Mouse (Mus musculus): ENCODE measurements around the gene Agfg2. TPM values are rescaled to one million over a fixed set of nuclear protein-coding genes. Genes with fewer than 3 reads are reported as not detected.
"Not testable (repeated sequence)": the region's sequence is repeated elsewhere in the genome, so short reads cannot be mapped to it uniquely, and the experiment has no call there.

Agfg2 gene
- 18.1 and 23.1 TPM in 2 replicates for polyA plus RNA-seq (2015; fragmentation: Nextera tagmentation; extraction: Ambion mirVana)

DNA sequence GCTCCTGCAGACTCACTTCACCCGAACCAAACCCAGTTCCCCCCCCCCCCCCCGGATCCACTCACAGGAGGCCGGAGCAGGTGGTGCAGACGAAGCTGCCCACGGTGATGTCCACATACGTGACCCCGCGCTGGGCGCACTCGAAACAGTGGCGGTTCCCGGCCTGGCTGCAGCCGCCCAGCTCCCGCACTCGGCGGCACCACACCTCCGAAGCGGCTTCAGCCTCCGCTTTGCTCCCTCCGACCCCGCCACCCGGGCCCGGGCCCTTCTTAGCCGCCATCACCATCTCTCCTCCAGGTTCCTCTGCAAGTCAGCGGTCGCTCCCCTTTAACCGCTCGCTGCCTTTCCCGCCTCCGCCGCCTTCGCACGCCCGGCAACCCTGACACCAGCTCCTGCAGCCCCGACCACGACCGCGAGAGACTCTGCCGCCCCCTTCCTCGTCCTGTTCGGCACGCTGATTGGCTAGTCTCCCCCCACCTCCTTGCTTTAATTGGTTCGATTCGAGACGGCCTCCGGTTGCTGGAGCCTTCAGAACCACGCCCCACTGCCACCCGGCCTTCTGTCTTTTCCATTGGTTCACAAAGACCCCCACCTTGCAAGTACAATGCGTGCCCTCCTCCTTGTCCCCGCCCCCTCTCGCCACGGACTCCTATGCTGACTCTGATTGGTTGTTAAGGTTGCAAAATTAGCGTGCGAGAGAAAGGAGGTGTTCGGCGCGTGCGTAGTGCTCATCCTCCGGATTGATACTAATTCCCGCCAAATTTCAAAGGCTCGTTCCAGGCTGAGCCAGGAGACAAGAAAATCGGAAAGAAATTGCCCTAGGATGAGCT lies at the start of gene Agfg2:
Gene Agfg2, minus strand, starts transcription at position 433 of the 830 bp plus-strand sequence.
- Histone ChIP-seq H3K36me3 (no peaks in the 10 kb centered on the region), H3K27ac (peak within 1 kb of the TSS; percentile 83), H3K27me3 (replicated peaks) (no peaks in the 10 kb centered on the region), H3K9me3 (no peaks in the 10 kb centered on the region), H3K4me3 (replicated peaks) (peak within 1 kb of the TSS; percentile 89), H3K4me2 (peak within 1 kb of the TSS; percentile 91), H3K4me1 (peaks cover 5% of the 10 kb centered on the region), H3K9ac (peak within 1 kb of the TSS; percentile 58)
- WGBS = under 1% methylated on average over 62 of the region's 62 CpGs
- peak; percentile 96 for ATAC-seq (ENCODE audit: insufficient read depth, low FRiP score, low read depth)

DNA sequence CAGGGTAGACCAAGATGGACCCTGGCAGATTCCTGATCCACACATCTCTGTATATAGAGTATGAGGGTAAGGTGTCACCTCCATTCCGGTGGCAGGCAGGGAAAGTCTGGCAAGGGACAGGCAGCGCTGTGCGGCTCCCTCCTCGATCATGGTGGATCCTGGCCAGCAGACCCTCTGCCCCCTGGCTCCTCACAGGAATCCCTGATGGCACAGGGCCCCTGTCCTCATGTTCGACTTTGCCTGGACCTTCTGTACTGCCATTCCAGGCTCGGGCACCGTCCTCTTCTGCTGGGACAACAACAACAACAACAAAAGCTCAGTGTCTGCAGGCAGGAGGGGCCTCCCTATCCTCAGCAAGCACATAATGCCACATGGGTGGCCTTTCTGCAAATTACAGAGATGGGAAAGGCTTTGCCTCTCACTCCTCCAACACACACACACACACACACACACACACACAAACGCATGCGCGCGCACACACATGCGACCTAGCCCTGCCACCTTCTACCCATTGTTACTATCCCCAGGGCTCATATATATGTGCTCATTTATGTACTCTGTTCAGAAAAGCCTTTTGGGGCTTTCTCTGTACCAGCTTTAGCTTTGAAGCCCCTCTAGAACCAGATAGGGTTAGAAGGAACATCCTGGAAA lies 49.2 kb upstream of the Agfg2 start:
- 86% methylated on average over 12 of the region's 12 CpGs for WGBS
- no peak overlapping the region for H3K9ac ChIP-seq

DNA sequence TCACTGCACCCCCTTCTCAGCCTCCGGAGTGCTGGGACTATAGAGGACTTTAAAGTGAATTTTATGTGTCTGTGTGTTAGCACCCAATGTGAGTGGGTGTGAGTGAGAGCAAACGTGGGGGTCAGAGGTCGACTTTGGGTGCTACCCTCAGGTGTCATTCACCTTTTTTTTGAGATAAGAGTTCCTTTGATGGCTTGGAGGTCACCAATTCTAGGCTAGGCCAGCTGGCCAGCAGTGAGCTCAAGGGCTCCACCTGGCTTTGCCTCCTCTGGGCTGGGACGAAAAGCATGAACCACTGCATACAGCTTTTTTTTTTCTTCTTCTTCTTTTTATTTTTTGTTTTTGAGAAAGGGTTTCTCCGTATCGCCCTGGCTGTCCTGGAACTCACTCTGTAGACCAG lies 42.2 kb upstream of the Agfg2 start:
- no peak overlapping the region for H3K27ac ChIP-seq

More for the DNA sequence above, 49.2 kb upstream of the Agfg2 start:
- 0 out of 2 replicates have a peak, but pooled peaks cover 8% of the 10 kb centered on the region for H3K4me1 ChIP-seq
- H3K4me3 ChIP-seq (replicated peaks) = no peak overlapping the region
- ATAC-seq (ENCODE audit: insufficient read depth, low FRiP score, low read depth) = no peak
- no peak overlapping the region for H3K4me2 ChIP-seq
- H3K36me3 ChIP-seq = peaks cover 7% of the 10 kb centered on the region
- H3K9me3 ChIP-seq = no peaks in the 10 kb centered on the region
- no peaks in the 10 kb centered on the region for H3K27me3 ChIP-seq (replicated peaks)
- no peak overlapping the region for H3K27ac ChIP-seq

DNA sequence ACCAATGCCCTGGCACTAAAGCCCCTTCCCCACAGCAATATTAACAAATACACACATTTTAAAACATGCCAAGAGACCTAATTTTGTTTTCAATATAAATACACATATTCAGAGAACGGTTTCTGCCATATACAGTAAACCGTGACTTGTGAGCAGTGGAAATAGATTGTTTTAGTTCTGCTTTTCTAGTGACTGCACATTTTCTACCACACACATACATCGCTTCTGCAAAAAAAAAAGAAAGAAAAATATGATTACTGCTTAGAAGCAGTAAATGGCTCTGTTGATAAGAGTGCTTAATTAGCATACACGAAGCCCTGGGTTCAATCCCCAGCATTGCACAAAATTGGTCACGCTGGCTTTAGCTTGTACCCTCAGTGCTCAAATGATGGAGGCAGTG lies 39.3 kb upstream of the Agfg2 start:
- WGBS = 75% methylated on average over 5 of the region's 5 CpGs
- H3K4me1 ChIP-seq = no peaks in the 10 kb centered on the region
- H3K27ac ChIP-seq = no peak overlapping the region
- no peaks in the 10 kb centered on the region for H3K9me3 ChIP-seq
- no peaks in the 10 kb centered on the region for H3K36me3 ChIP-seq
- H3K4me2 ChIP-seq = no peak overlapping the region
- H3K27me3 ChIP-seq (replicated peaks) = no peaks in the 10 kb centered on the region
- H3K9ac ChIP-seq = no peak overlapping the region
- ATAC-seq (ENCODE audit: insufficient read depth, low FRiP score, low read depth) = no peak
- no peak overlapping the region for H3K4me3 ChIP-seq (replicated peaks)

More for the DNA sequence above, 42.2 kb upstream of the Agfg2 start:
- Histone ChIP-seq H3K4me3 (replicated peaks) (no peak overlapping the region), H3K9me3 (no peaks in the 10 kb centered on the region), H3K36me3 (no peaks in the 10 kb centered on the region), H3K27me3 (replicated peaks) (no peaks in the 10 kb centered on the region), H3K4me1 (no peaks in the 10 kb centered on the region), H3K4me2 (no peak overlapping the region), H3K9ac (no peak overlapping the region)
- 60% methylated on average over 6 of the region's 6 CpGs for WGBS
- no peak for ATAC-seq (ENCODE audit: insufficient read depth, low FRiP score, low read depth)

DNA sequence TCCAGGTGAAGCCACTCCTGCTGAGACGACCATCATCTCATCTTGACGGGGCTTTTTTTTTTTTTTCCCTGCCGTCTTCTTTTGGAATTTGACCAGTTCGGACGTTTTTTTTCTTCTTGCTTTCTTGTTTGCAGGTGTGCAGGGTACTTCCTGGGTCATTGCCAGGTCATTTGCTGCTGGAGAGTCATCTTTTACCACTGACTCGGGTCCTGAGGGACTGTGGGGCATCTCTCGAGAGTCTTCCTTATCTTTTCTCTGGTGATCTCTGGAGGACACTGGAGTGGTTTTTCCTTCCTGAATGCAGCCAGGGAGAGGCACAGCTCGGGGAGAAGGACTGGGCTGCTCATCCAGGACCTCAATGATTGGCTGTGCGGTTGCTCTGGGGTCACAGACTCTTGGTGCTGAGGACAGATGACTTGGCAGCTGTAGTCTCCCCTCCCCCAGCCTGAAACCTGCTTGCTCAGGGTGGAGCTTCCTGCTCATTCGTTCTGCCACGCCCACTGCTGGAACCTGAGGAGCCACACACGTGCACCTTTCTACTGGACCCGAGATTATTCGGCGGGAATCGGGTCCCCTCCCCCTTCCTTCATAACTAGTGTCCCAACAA lies 36.1 kb upstream of the Agfg2 start:
- WGBS = 6% methylated on average over 11 of the region's 16 CpGs
- not testable (repeated sequence) for H3K27ac ChIP-seq; H3K9me3 ChIP-seq; H3K9ac ChIP-seq; H3K27me3 ChIP-seq (replicated peaks); H3K4me1 ChIP-seq; H3K36me3 ChIP-seq
- Histone ChIP-seq H3K4me3 (replicated peaks) (peak overlapping the region; percentile 23), H3K4me2 (peak overlapping the region; percentile 55)
- peak; percentile 53; the same call in 1 of the 2 replicates for ATAC-seq (ENCODE audit: insufficient read depth, low FRiP score, low read depth)

DNA sequence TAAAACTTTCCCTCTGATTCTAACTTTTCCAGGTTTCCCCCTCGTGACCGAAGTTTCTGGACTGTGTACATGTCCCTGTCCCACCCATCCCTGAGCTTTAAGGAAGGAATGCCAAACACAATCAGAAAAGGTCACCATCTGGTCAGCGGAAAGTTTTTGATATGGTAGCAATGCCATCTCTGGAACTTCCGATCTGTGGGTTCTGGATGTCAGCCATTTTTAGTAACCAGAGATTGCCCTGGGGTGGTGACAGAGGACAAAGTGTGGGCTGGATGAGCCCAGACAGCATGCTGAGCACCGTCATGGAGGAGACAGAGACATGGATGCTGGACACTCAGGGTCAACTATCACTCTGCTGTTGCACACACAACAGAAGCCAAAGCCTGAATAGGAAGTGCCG lies 34.6 kb upstream of the Agfg2 start:
- no peak for ATAC-seq (ENCODE audit: insufficient read depth, low FRiP score, low read depth)
- Histone ChIP-seq H3K4me1 (no peaks in the 10 kb centered on the region; the same call in 1 of the 2 replicates), H3K27me3 (replicated peaks) (no peaks in the 10 kb centered on the region), H3K9me3 (no peaks in the 10 kb centered on the region), H3K9ac (no peak overlapping the region), H3K36me3 (no peaks in the 10 kb centered on the region), H3K4me3 (replicated peaks) (no peak overlapping the region), H3K27ac (no peak overlapping the region), H3K4me2 (no peak overlapping the region)
- 81% methylated on average over 6 of the region's 6 CpGs for WGBS

DNA sequence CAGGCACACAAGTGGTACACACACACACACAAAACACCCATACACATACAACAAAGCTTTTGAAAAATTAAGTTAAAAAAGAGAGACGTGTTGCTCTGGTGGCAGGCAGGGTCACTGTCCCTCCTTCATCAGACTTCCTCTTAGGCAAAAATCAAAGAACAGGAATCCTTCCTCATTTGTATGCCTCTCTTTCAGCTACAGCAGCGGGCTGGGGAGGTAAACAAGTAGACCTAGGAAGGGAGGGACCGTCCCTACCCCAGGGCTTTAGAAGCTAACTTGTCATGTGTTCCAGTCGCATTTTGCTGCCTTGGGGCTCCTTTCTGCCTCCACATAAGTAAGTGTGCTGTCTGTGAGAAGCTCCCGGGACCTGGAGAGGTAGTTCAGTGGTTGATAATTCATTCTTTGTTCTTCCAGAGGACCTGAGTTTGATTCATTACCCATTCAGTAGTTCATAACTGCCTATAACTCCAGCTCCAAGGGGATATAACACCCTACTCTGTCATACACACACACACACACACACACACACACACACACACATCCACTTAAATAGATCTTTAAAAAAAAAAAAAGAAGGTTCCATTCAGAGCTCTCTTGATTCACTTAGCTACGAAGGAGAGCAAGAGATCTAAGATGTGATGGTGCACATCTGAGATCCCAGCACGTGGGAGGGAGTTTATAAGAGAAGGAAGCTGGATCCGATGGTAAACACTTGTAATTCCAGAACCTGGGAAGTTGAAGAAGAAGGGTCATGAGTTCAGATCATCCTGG lies 33.7 kb upstream of the Agfg2 start:
- Histone ChIP-seq H3K27ac (no peak overlapping the region), H3K36me3 (no peaks in the 10 kb centered on the region), H3K4me3 (replicated peaks) (no peak overlapping the region), H3K9ac (no peak overlapping the region), H3K4me1 (no peaks in the 10 kb centered on the region; the same call in 1 of the 2 replicates), H3K27me3 (replicated peaks) (no peaks in the 10 kb centered on the region), H3K4me2 (no peak overlapping the region), H3K9me3 (no peaks in the 10 kb centered on the region)
- 60% methylated on average over 8 of the region's 8 CpGs for WGBS
- no peak for ATAC-seq (ENCODE audit: insufficient read depth, low FRiP score, low read depth)

DNA sequence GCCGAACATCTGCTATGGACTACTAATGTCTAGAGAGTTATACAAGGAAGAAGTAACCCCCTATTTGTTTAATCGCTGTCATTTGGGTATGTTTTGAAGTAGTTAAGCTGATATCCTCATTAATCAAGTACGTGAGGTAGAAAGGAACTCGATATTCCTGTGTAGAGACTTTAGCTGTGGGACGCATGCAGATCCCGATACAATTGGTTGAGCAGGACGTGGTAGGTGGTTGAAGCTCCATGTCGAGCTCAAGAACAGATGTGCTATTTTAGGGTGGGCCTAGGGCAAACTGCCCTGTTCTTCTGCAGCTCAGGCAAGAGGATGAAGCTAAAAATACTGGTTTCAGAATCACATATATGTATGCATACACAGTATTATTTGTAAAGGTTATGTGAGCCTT lies 31.2 kb upstream of the Agfg2 start:
- 0 out of 2 replicates have a peak overlapping the region, but pooled peaks have one; percentile 5 for H3K4me2 ChIP-seq
- H3K9me3 ChIP-seq = no peaks in the 10 kb centered on the region
- H3K4me3 ChIP-seq (replicated peaks) = no peak overlapping the region
- H3K9ac ChIP-seq = no peak overlapping the region
- no peak for ATAC-seq (ENCODE audit: insufficient read depth, low FRiP score, low read depth)
- no peaks in the 10 kb centered on the region for H3K36me3 ChIP-seq
- no peaks in the 10 kb centered on the region for H3K27me3 ChIP-seq (replicated peaks)
- H3K27ac ChIP-seq = peak overlapping the region; percentile 28; the same call in 1 of the 2 replicates
- 50% methylated on average over 8 of the region's 8 CpGs for WGBS
- H3K4me1 ChIP-seq = no peaks in the 10 kb centered on the region; the same call in 1 of the 2 replicates

DNA sequence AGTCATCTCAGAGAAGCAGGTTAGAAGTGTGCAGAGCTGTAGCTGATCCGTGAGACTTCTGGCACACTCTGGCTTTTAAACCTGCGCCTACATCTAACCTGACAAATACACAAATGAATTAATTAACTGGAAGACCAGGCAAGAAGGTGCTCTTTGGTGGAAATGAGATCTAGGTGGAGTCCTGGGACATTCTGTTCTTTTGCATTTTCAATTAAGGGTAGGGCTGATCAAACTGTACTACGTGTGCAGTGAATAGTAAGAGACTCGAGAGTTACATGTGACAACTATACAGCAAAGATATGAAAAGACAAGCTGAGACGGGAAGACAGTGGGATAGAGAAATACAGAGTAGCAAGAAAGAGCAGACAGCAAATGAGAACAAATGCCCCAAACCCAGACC lies 28.9 kb upstream of the Agfg2 start:
- WGBS = 71% methylated on average over 5 of the region's 5 CpGs
- no peak overlapping the region for H3K4me2 ChIP-seq
- no peaks in the 10 kb centered on the region for H3K27me3 ChIP-seq (replicated peaks)
- H3K9me3 ChIP-seq = no peaks in the 10 kb centered on the region
- H3K4me3 ChIP-seq (replicated peaks) = no peak overlapping the region
- ATAC-seq (ENCODE audit: insufficient read depth, low FRiP score, low read depth) = no peak
- H3K27ac ChIP-seq = 0 out of 2 replicates have a peak overlapping the region, but pooled peaks have one; percentile 28
- H3K9ac ChIP-seq = no peak overlapping the region
- H3K36me3 ChIP-seq = no peaks in the 10 kb centered on the region
- no peaks in the 10 kb centered on the region; the same call in 1 of the 2 replicates for H3K4me1 ChIP-seq

DNA sequence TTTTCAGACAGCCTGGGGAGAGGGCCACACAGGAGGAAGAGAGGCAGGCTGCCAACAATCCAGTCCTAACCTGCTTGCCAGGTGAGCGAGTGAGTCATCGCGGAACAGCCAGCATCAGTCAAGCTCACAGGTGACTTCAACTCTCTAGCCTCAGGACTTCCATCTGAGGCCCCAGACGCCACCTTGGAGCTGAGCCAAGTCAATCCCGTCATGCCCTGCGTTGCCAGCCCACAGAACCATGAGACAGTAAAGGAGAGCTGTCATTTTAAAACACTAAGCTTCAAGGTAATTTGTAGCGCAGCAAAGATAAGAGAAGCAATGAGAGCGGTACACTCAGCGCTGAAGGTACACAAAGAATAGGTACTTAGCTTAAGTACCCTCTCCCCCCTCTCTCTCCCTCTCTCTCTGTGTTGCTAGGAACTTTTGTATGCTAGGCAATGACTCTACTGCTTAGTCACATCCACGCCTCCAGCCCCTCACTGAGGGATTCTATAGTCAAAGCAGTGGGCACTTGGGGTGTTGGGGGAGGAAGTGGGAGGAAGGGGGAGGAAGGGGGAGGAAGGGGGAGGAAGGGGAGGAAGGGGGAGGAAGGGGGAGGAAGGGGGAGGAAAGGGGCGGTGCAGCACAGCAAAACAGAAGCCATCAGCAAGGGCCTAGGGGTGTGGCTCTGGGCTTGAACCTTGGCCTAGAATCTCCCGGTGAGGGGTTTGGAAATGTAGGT lies 22.5 kb upstream of the Agfg2 start:
- WGBS = 40% methylated on average over 12 of the region's 12 CpGs
- H3K4me1 ChIP-seq = peaks cover 7% of the 10 kb centered on the region; the same call in 1 of the 2 replicates
- H3K36me3 ChIP-seq = no peaks in the 10 kb centered on the region
- no peaks in the 10 kb centered on the region for H3K27me3 ChIP-seq (replicated peaks)
- H3K9me3 ChIP-seq = no peaks in the 10 kb centered on the region
- H3K9ac ChIP-seq = no peak overlapping the region
- no peak overlapping the region for H3K4me3 ChIP-seq (replicated peaks)
- peak overlapping the region; percentile 84 for H3K27ac ChIP-seq
- peak; percentile 91 for ATAC-seq (ENCODE audit: insufficient read depth, low FRiP score, low read depth)
- peak overlapping the region; percentile 23 for H3K4me2 ChIP-seq

DNA sequence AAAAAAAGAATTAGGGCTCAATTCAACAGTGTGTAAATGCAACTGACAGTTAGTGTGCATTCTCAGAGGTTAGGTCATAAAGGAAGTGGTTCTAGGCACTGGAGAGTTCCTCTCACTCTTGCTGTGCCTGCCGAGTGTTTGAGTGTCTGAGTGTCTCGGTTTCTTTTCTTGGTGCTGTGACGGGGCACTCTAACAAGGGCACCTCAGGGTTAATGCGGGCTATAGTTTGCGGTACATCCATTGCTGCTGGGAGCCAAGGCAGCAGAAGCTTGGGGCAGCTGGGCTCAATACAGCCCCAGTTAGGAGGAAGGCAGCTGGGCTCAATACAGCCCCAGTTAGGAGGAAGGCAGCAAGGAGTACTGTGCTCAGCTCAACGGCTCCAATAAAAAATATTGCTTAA lies 20.7 kb upstream of the Agfg2 start:
- Histone ChIP-seq H3K36me3 (no peaks in the 10 kb centered on the region), H3K4me1 (peaks cover 7% of the 10 kb centered on the region; the same call in 1 of the 2 replicates), H3K4me3 (replicated peaks) (no peak overlapping the region), H3K9me3 (no peaks in the 10 kb centered on the region), H3K4me2 (no peak overlapping the region), H3K9ac (no peak overlapping the region), H3K27ac (no peak overlapping the region), H3K27me3 (replicated peaks) (no peaks in the 10 kb centered on the region)
- WGBS = 63% methylated on average over 6 of the region's 6 CpGs
- no peak for ATAC-seq (ENCODE audit: insufficient read depth, low FRiP score, low read depth)
